Mouse (Mus musculus): ENCODE data around the gene Gm11541.
"Not testable (repeated sequence)": the region's sequence is repeated elsewhere in the genome, so short reads cannot be mapped to it uniquely, and the experiment has no call there.

Gene Gm11541

GRCm38 (mm10) chr11:94697703-94698464 is 6.4 kb downstream of the Gm11541 start:
- DNase-seq (ENCODE audit: low spot score in 2 of 2), result no peak

- no peak for DNase-seq (ENCODE audit: low spot score in 2 of 2)
Observed at GRCm38 (mm10) chr11:94697140-94697539, 7.2 kb downstream of the Gm11541 start.

GRCm38 (mm10) chr11:94695508-94695907 is 8.8 kb downstream of the Gm11541 start:
- DNase-seq (ENCODE audit: low spot score in 2 of 2), result no peak

GRCm38 (mm10) chr11:94692502-94692901 is 11.8 kb downstream of the Gm11541 start:
- not testable (repeated sequence) for DNase-seq (ENCODE audit: low spot score in 2 of 2)

- DNase-seq (ENCODE audit: low spot score in 2 of 2), result no peak
Observed at GRCm38 (mm10) chr11:94687178-94687577, 17.1 kb downstream of the Gm11541 start.

- DNase-seq (ENCODE audit: low spot score in 2 of 2), result no peak
Observed at GRCm38 (mm10) chr11:94682427-94682826, 21.9 kb downstream of the Gm11541 start.

- DNase-seq (ENCODE audit: low spot score in 2 of 2), result no peak
Observed at GRCm38 (mm10) chr11:94681640-94682039, 22.7 kb downstream of the Gm11541 start.

- DNase-seq (ENCODE audit: low spot score in 2 of 2), result no peak
Observed at GRCm38 (mm10) chr11:94680639-94681038, 23.7 kb downstream of the Gm11541 start.

- DNase-seq (ENCODE audit: low spot score in 2 of 2), result no peak
Observed at GRCm38 (mm10) chr11:94677607-94678145, 26.6 kb downstream of the Gm11541 start.

- DNase-seq (ENCODE audit: low spot score in 2 of 2), result peak; percentile 70 to 90
Observed at GRCm38 (mm10) chr11:94676754-94677606, 27.3 kb downstream of the Gm11541 start, which contains the start of gene Xylt2. Xylt2 (minus strand) TSS chr11:94677515.

GRCm38 (mm10) chr11:94676308-94676707 is 28.0 kb downstream of the Gm11541 start:
- no peak for DNase-seq (ENCODE audit: low spot score in 2 of 2)

- DNase-seq (ENCODE audit: low spot score in 2 of 2), result no peak
Observed at GRCm38 (mm10) chr11:94675446-94675845, 28.9 kb downstream of the Gm11541 start.

- DNase-seq (ENCODE audit: low spot score in 2 of 2), result no peak
Observed at GRCm38 (mm10) chr11:94674984-94675383, 29.3 kb downstream of the Gm11541 start.

GRCm38 (mm10) chr11:94665281-94665680 is 39.0 kb downstream of the Gm11541 start:
- no peak for DNase-seq (ENCODE audit: low spot score in 2 of 2)

- no peak for DNase-seq (ENCODE audit: low spot score in 2 of 2)
Observed at GRCm38 (mm10) chr11:94661344-94661743, 43.0 kb downstream of the Gm11541 start.

- DNase-seq (ENCODE audit: low spot score in 2 of 2), result peak; percentile 62 to 80
Observed at GRCm38 (mm10) chr11:94653663-94654436, 50.4 kb downstream of the Gm11541 start, which contains the start of the genes Mrpl27 and Eme1. Mrpl27 (plus strand) TSS chr11:94653767. Eme1 (minus strand) TSS chr11:94653964.

- DNase-seq (ENCODE audit: low spot score in 2 of 2), result no peak
Observed at GRCm38 (mm10) chr11:94652973-94653372, 51.3 kb downstream of the Gm11541 start.

GRCm38 (mm10) chr11:94651241-94651640 is 53.1 kb downstream of the Gm11541 start:
- DNase-seq (ENCODE audit: low spot score in 2 of 2), result not testable (repeated sequence)

GRCm38 (mm10) chr11:94646457-94646856 is 57.8 kb downstream of the Gm11541 start:
- DNase-seq (ENCODE audit: low spot score in 2 of 2), result no peak

Data from cerebellum, postnatal 4 days (tissue).